In genomic region chr4:154140182-154140212, GRCm38 (mm10) we compare ENCODE assay signal across 8 mouse cellular contexts. TPM values are rescaled to one million over a fixed set of nuclear protein-coding genes. Genes with fewer than 3 reads are reported as not detected.
A peak's percentile ranks its signal among the peaks of the same experiment; 100 is the strongest.
DNase-seq lines count a peak whose midpoint lies in the region; ATAC-seq lines count a peak whose summit lies in the region.

Gene Trp73 (minus strand): TSS chr4:154140208.

- peak within 1 kb of the TSS; percentile 92 for H3K4me2 ChIP-seq in kidney, embryonic 15.5 days
- H3K4me2 ChIP-seq in embryonic facial prominence, embryonic 12.5 days (replicated peaks) = peak within 1 kb of the TSS; percentile 94
- H3K4me2 ChIP-seq in hindbrain, embryonic 16.5 days (ENCODE audit: low read length) = peak within 1 kb of the TSS; percentile 95
- peak within 1 kb of the TSS; percentile 94 for H3K4me2 ChIP-seq in midbrain, embryonic 15.5 days

- H3K36me3 ChIP-seq in kidney, embryonic 15.5 days = no peaks in the 10 kb centered on the region
- H3K36me3 ChIP-seq in embryonic facial prominence, embryonic 12.5 days = no peaks in the 10 kb centered on the region
- no peaks in the 10 kb centered on the region for H3K36me3 ChIP-seq in hindbrain, embryonic 16.5 days (ENCODE audit: control insufficient read depth, insufficient read depth, low read length)
- no peaks in the 10 kb centered on the region for H3K36me3 ChIP-seq in midbrain, embryonic 15.5 days (replicated peaks)

- H3K9ac ChIP-seq in kidney, embryonic 15.5 days = peak within 1 kb of the TSS; percentile 41
- H3K9ac ChIP-seq in embryonic facial prominence, embryonic 12.5 days = peak within 1 kb of the TSS; percentile 65
- peak within 1 kb of the TSS; percentile 61 for H3K9ac ChIP-seq in hindbrain, embryonic 16.5 days (ENCODE audit: low read depth, low read length)
- peak within 1 kb of the TSS; percentile 36 for H3K9ac ChIP-seq in midbrain, embryonic 15.5 days

- peak within 1 kb of the TSS; percentile 74 for H3K4me3 ChIP-seq in kidney, embryonic 15.5 days (replicated peaks)
- H3K4me3 ChIP-seq in embryonic facial prominence, embryonic 12.5 days = peak within 1 kb of the TSS; percentile 50
- peak within 1 kb of the TSS; percentile 49 for H3K4me3 ChIP-seq in hindbrain, embryonic 16.5 days (ENCODE audit: low read length)
- peak within 1 kb of the TSS; percentile 97 for H3K4me3 ChIP-seq in midbrain, embryonic 15.5 days

- WGBS in kidney, embryonic 15.5 days = 0% methylated on average over 1 of the region's 4 CpGs
- 0% methylated on average over 4 of the region's 4 CpGs for WGBS in embryonic facial prominence, embryonic 12.5 days
- 0% methylated on average over 4 of the region's 4 CpGs for WGBS in hindbrain, embryonic 16.5 days
- 4% methylated on average over 4 of the region's 4 CpGs for WGBS in midbrain, embryonic 15.5 days

- peaks cover 42% of the 10 kb centered on the region for H3K4me1 ChIP-seq in kidney, embryonic 15.5 days
- H3K4me1 ChIP-seq in embryonic facial prominence, embryonic 12.5 days = peaks cover 26% of the 10 kb centered on the region
- peaks cover 30% of the 10 kb centered on the region for H3K4me1 ChIP-seq in hindbrain, embryonic 16.5 days (ENCODE audit: control insufficient read depth, insufficient read depth, low read depth, low read length)
- peaks cover 36% of the 10 kb centered on the region for H3K4me1 ChIP-seq in midbrain, embryonic 15.5 days

- no peak for ATAC-seq in kidney, embryonic 15.5 days (replicated peaks; ENCODE audit: low FRiP score)
- ATAC-seq in embryonic facial prominence, embryonic 12.5 days (ENCODE audit: insufficient number of reproducible peaks, insufficient read depth, low FRiP score, low TSS enrichment) = no peak
- no peak for ATAC-seq in hindbrain, embryonic 16.5 days
- ATAC-seq in midbrain, embryonic 15.5 days (replicated peaks) = no peak

- no peaks in the 10 kb centered on the region for H3K9me3 ChIP-seq in kidney, embryonic 15.5 days (replicated peaks)
- H3K9me3 ChIP-seq in embryonic facial prominence, embryonic 12.5 days = no peaks in the 10 kb centered on the region
- H3K9me3 ChIP-seq in hindbrain, embryonic 16.5 days (ENCODE audit: control insufficient read depth, low read length) = no peaks in the 10 kb centered on the region
- H3K9me3 ChIP-seq in midbrain, embryonic 15.5 days = no peaks in the 10 kb centered on the region

- H3K27ac ChIP-seq in kidney, embryonic 15.5 days = no peak within 1 kb of the TSS
- no peak within 1 kb of the TSS for H3K27ac ChIP-seq in embryonic facial prominence, embryonic 12.5 days
- no peak within 1 kb of the TSS for H3K27ac ChIP-seq in hindbrain, embryonic 16.5 days (ENCODE audit: low read depth, low read length)
- no peak within 1 kb of the TSS for H3K27ac ChIP-seq in midbrain, embryonic 15.5 days

- H3K27me3 ChIP-seq in kidney, embryonic 15.5 days = peaks cover 69% of the 10 kb centered on the region
- peaks cover 70% of the 10 kb centered on the region for H3K27me3 ChIP-seq in embryonic facial prominence, embryonic 12.5 days
- H3K27me3 ChIP-seq in hindbrain, embryonic 16.5 days (replicated peaks; ENCODE audit: control insufficient read depth, insufficient read depth, low read length) = peaks cover 42% of the 10 kb centered on the region
- H3K27me3 ChIP-seq in midbrain, embryonic 15.5 days (replicated peaks) = peaks cover 61% of the 10 kb centered on the region

- DNase-seq in kidney, adult 8-10 months = no peak
- no peak for DNase-seq in adrenal gland, adult 8-10 months
- DNase-seq in frontal cortex, postnatal 10 days (ENCODE audit: low spot score in 2 of 2) = no peak
- no peak for DNase-seq in B cell, adult 2 months

RNA-seq across cellular contexts. Expression of gene Trp73, which starts in this region (rescaled TPM):
- 0.23 and 0.31 TPM in 2 replicates for polyA plus RNA-seq in kidney, embryonic 15.5 days (2015; fragmentation: Nextera tagmentation; extraction: Ambion mirVana)
- polyA plus RNA-seq in embryonic facial prominence, embryonic 12.5 days (2016; fragmentation: Nextera tagmentation; extraction: Ambion mirVana) = 1.5 and 2.3 TPM in 2 replicates
- 0.84 and 1.3 TPM in 2 replicates for polyA plus RNA-seq in hindbrain, embryonic 16.5 days (2015; fragmentation: Nextera tagmentation; extraction: Ambion mirVana)
- 1.2 and 1.5 TPM in 2 replicates for polyA plus RNA-seq in midbrain, embryonic 15.5 days (2015; fragmentation: Nextera tagmentation; extraction: Ambion mirVana)
- under 1 TPM in 1 of 4 experiments, not detected in 3; 0.22 TPM for total RNA-seq in adrenal gland, adult 8-10 months (2022)
